Mouse (Mus musculus): ENCODE data around the gene Heg1. TPM values are rescaled to one million over a fixed set of nuclear protein-coding genes. Genes with fewer than 3 reads are reported as not detected.

The Heg1 gene
- polyA plus RNA-seq, 1 experiment from 2014 or later = 10.2 TPM

GRCm38 (mm10) chr16:33755293-33755692 lies 71.1 kb downstream of the Heg1 start:
- H3K27ac ChIP-seq (ENCODE audit: low read length) = 0 out of 2 replicates have a peak overlapping the region, but pooled peaks have one; percentile 6
- 85% methylated on average over 8 of the region's 8 CpGs for WGBS
- no peak for ATAC-seq
- no peaks in the 10 kb centered on the region for H3K9me3 ChIP-seq (ENCODE audit: control insufficient read depth, low read length)
- 0 out of 2 replicates have a peak overlapping the region, but pooled peaks have one; percentile 26 for H3K9ac ChIP-seq (ENCODE audit: low read depth, low read length)
- H3K27me3 ChIP-seq (replicated peaks; ENCODE audit: control insufficient read depth, insufficient read depth, low read length) = no peaks in the 10 kb centered on the region
- H3K4me2 ChIP-seq (ENCODE audit: low read depth, low read length) = no peak overlapping the region
- no peak overlapping the region for H3K4me3 ChIP-seq (ENCODE audit: low read length)
- H3K36me3 ChIP-seq (ENCODE audit: control insufficient read depth, insufficient read depth, low read length) = peaks cover 2% of the 10 kb centered on the region; the same call in 1 of the 2 replicates
- H3K4me1 ChIP-seq (ENCODE audit: control insufficient read depth, insufficient read depth, low read length) = peaks cover 5% of the 10 kb centered on the region; the same call in 1 of the 2 replicates

DNA sequence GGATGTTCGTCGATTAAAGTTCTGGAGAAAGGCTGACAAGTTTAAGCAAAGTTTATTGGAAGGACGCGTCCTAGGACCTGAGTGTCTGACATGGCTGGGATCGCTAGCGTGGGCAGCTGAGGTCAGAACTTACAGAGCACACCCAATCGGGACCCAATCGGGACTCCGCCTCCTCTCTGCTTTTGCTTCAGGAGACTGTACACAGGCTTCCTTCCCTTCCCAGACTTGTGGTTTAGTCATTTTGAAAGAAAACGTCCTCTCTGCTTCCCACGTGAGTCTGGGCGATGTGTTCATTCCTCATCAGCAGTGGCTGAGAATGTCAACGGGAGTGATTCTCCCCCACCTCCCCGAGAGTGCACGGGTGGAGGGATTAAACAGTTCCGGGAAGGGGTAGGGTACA lies 71.8 kb downstream of the Heg1 start:
- 65% methylated on average over 16 of the region's 16 CpGs for WGBS
- no peak overlapping the region for H3K9ac ChIP-seq (ENCODE audit: low read depth, low read length)
- no peak overlapping the region; the same call in 1 of the 2 replicates for H3K4me2 ChIP-seq (ENCODE audit: low read depth, low read length)
- peaks cover 2% of the 10 kb centered on the region; the same call in 1 of the 2 replicates for H3K36me3 ChIP-seq (ENCODE audit: control insufficient read depth, insufficient read depth, low read length)
- no peaks in the 10 kb centered on the region for H3K27me3 ChIP-seq (replicated peaks; ENCODE audit: control insufficient read depth, insufficient read depth, low read length)
- H3K27ac ChIP-seq (ENCODE audit: low read length) = no peak overlapping the region
- H3K9me3 ChIP-seq (ENCODE audit: control insufficient read depth, low read length) = no peaks in the 10 kb centered on the region
- peaks cover 9% of the 10 kb centered on the region for H3K4me1 ChIP-seq (ENCODE audit: control insufficient read depth, insufficient read depth, low read length)
- no peak for ATAC-seq
- H3K4me3 ChIP-seq (ENCODE audit: low read length) = no peak overlapping the region

DNA sequence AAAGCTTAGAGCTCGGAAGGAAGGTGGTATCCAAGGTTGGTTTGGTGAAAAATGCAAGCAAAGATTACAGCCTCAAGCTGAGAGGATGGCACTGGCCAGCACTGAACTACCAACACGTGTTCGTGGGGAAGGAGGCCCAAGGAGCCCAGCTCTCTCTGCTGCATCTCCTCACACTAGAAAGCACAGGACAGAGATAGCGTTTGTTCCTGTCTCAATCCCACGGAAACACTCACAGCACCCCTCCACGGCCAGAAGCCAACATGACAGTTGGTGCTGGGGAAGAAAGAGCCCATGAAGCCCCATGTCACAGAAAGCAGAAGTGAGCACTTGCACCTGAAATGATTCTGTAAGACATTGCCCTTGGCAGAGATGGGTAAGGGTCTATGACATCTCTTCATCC lies 72.2 kb downstream of the Heg1 start:
- no peak overlapping the region for H3K4me3 ChIP-seq (ENCODE audit: low read length)
- H3K9me3 ChIP-seq (ENCODE audit: control insufficient read depth, low read length) = no peaks in the 10 kb centered on the region
- peaks cover 2% of the 10 kb centered on the region; the same call in 1 of the 2 replicates for H3K36me3 ChIP-seq (ENCODE audit: control insufficient read depth, insufficient read depth, low read length)
- no peak for ATAC-seq
- no peak overlapping the region; the same call in 1 of the 2 replicates for H3K4me2 ChIP-seq (ENCODE audit: low read depth, low read length)
- WGBS = 60% methylated on average over 6 of the region's 6 CpGs
- no peak overlapping the region for H3K27ac ChIP-seq (ENCODE audit: low read length)
- no peaks in the 10 kb centered on the region for H3K27me3 ChIP-seq (replicated peaks; ENCODE audit: control insufficient read depth, insufficient read depth, low read length)
- peaks cover 9% of the 10 kb centered on the region for H3K4me1 ChIP-seq (ENCODE audit: control insufficient read depth, insufficient read depth, low read length)
- H3K9ac ChIP-seq (ENCODE audit: low read depth, low read length) = no peak overlapping the region

DNA sequence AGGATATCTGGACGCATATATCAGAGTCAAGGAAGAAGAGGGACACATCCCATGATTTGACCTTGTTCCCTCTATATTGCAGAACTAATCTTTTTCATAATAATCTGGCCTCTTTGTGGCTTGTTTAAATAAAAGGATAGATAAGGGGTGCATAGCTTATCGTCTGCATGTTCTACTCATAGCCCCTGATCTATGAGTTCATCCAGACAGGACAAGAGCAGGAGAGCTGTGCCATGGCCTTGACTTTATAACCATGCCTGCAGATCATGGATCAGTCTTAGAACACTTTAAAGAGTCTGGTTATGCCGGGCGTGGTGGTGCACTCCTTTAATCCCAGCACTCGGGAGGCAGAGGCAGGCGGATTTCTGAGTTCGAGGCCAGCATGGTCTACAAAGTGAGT lies 75.0 kb downstream of the Heg1 start:
- ATAC-seq = peak; percentile 74
- H3K27ac ChIP-seq (ENCODE audit: low read length) = peak overlapping the region; percentile 61; the same call in 1 of the 2 replicates
- WGBS = 78% methylated on average over 7 of the region's 7 CpGs
- peaks cover 9% of the 10 kb centered on the region; the same call in 1 of the 2 replicates for H3K4me1 ChIP-seq (ENCODE audit: control insufficient read depth, insufficient read depth, low read length)
- H3K9ac ChIP-seq (ENCODE audit: low read depth, low read length) = no peak overlapping the region
- no peaks in the 10 kb centered on the region for H3K9me3 ChIP-seq (ENCODE audit: control insufficient read depth, low read length)
- H3K4me3 ChIP-seq (ENCODE audit: low read length) = no peak overlapping the region
- H3K27me3 ChIP-seq (replicated peaks; ENCODE audit: control insufficient read depth, insufficient read depth, low read length) = no peaks in the 10 kb centered on the region
- no peak overlapping the region for H3K4me2 ChIP-seq (ENCODE audit: low read depth, low read length)
- peaks cover 2% of the 10 kb centered on the region; the same call in 1 of the 2 replicates for H3K36me3 ChIP-seq (ENCODE audit: control insufficient read depth, insufficient read depth, low read length)

- Histone ChIP-seq H3K9me3 (ENCODE audit: control insufficient read depth, low read length) (no peaks in the 10 kb centered on the region), H3K4me3 (ENCODE audit: low read length) (no peak overlapping the region), H3K27ac (ENCODE audit: low read length) (peak overlapping the region; percentile 77; the same call in 1 of the 2 replicates), H3K27me3 (replicated peaks; ENCODE audit: control insufficient read depth, insufficient read depth, low read length) (no peaks in the 10 kb centered on the region), H3K4me2 (ENCODE audit: low read depth, low read length) (no peak overlapping the region), H3K36me3 (ENCODE audit: control insufficient read depth, insufficient read depth, low read length) (no peaks in the 10 kb centered on the region), H3K4me1 (ENCODE audit: control insufficient read depth, insufficient read depth, low read length) (peaks cover 9% of the 10 kb centered on the region; the same call in 1 of the 2 replicates), H3K9ac (ENCODE audit: low read depth, low read length) (no peak overlapping the region)
- WGBS = 51% methylated on average over 5 of the region's 5 CpGs
- ATAC-seq = no peak
Observed at GRCm38 (mm10) chr16:33760542-33760941, 76.4 kb downstream of the Heg1 start.

DNA sequence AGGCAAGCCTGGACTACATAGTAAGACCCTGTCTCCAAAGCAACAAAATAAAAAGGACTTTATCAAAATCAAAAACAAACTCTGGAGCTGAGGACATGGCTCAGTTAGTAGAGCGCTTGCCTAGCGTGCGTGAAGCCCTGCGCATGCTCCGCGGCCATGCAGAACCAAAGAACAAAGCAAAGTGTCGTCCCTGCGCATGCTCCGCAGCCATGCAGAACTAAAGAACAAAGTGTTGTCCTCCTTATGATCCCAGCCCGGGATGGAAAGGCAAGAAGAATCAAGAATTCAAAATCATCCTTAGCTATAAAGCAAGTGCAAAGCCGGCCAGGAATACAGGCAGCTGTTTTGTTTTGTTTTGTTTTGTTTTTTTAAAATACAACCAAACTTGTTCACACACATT lies 76.8 kb downstream of the Heg1 start:
- Histone ChIP-seq H3K4me3 (ENCODE audit: low read length) (no peak overlapping the region), H3K27ac (ENCODE audit: low read length) (peak overlapping the region; percentile 77), H3K9me3 (ENCODE audit: control insufficient read depth, low read length) (no peaks in the 10 kb centered on the region), H3K27me3 (replicated peaks; ENCODE audit: control insufficient read depth, insufficient read depth, low read length) (no peaks in the 10 kb centered on the region), H3K9ac (ENCODE audit: low read depth, low read length) (no peak overlapping the region), H3K4me2 (ENCODE audit: low read depth, low read length) (no peak overlapping the region), H3K36me3 (ENCODE audit: control insufficient read depth, insufficient read depth, low read length) (no peaks in the 10 kb centered on the region), H3K4me1 (ENCODE audit: control insufficient read depth, insufficient read depth, low read length) (peaks cover 9% of the 10 kb centered on the region; the same call in 1 of the 2 replicates)
- WGBS = 70% methylated on average over 11 of the region's 11 CpGs
- no peak for ATAC-seq

DNA sequence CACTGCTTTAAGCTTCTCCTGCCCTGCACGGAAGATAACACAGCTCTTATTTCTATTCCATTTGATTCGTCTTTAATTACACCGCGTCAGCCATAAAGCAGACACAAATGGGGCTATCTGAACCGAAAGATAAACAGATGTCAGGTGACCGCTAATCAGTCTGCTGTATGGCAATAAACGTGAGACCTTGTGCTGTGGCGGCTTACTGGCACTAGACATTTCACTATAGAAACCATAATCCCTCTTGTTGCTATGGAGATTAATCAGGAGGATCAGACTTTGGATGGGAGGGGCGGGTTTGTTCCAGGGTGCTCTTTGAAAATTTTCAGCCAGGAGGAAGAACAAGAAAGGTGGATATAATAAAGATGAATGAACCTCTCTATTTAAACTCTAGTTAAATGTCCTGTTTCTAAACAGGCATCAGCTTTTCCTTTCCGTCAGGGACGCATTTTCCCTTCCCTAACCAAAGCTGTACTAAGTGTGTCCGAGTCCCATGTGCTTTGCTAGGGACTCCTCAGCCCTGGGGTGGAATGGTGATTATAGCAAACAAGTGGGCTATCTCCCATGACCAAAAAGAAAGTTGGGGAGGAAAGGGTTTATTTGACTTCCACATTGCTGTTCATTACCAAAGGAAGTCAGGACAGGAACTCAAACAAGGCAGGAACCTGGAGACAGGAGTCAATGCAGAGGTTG lies 80.5 kb downstream of the Heg1 start:
- H3K9ac ChIP-seq (ENCODE audit: low read depth, low read length) = no peak overlapping the region
- H3K27ac ChIP-seq (ENCODE audit: low read length) = peak overlapping the region; percentile 92
- no peak overlapping the region for H3K4me3 ChIP-seq (ENCODE audit: low read length)
- H3K36me3 ChIP-seq (ENCODE audit: control insufficient read depth, insufficient read depth, low read length) = peaks cover 5% of the 10 kb centered on the region; the same call in 1 of the 2 replicates
- no peaks in the 10 kb centered on the region for H3K9me3 ChIP-seq (ENCODE audit: control insufficient read depth, low read length)
- H3K27me3 ChIP-seq (replicated peaks; ENCODE audit: control insufficient read depth, insufficient read depth, low read length) = no peaks in the 10 kb centered on the region
- peak overlapping the region; percentile 28 for H3K4me2 ChIP-seq (ENCODE audit: low read depth, low read length)
- ATAC-seq = peak; percentile 88
- peaks cover 12% of the 10 kb centered on the region for H3K4me1 ChIP-seq (ENCODE audit: control insufficient read depth, insufficient read depth, low read length)
- 37% methylated on average over 12 of the region's 12 CpGs for WGBS

- 92% methylated on average over 2 of the region's 2 CpGs for WGBS
- Histone ChIP-seq H3K4me3 (ENCODE audit: low read length) (no peak overlapping the region), H3K36me3 (ENCODE audit: control insufficient read depth, insufficient read depth, low read length) (peaks cover 5% of the 10 kb centered on the region; the same call in 1 of the 2 replicates), H3K4me1 (ENCODE audit: control insufficient read depth, insufficient read depth, low read length) (peaks cover 21% of the 10 kb centered on the region), H3K27ac (ENCODE audit: low read length) (peak overlapping the region; percentile 92), H3K9me3 (ENCODE audit: control insufficient read depth, low read length) (no peaks in the 10 kb centered on the region), H3K4me2 (ENCODE audit: low read depth, low read length) (0 out of 2 replicates have a peak overlapping the region, but pooled peaks have one; percentile 28), H3K9ac (ENCODE audit: low read depth, low read length) (no peak overlapping the region; the same call in 1 of the 2 replicates), H3K27me3 (replicated peaks; ENCODE audit: control insufficient read depth, insufficient read depth, low read length) (no peaks in the 10 kb centered on the region)
- ATAC-seq = no peak
Observed at GRCm38 (mm10) chr16:33765477-33765876, 81.3 kb downstream of the Heg1 start.

DNA sequence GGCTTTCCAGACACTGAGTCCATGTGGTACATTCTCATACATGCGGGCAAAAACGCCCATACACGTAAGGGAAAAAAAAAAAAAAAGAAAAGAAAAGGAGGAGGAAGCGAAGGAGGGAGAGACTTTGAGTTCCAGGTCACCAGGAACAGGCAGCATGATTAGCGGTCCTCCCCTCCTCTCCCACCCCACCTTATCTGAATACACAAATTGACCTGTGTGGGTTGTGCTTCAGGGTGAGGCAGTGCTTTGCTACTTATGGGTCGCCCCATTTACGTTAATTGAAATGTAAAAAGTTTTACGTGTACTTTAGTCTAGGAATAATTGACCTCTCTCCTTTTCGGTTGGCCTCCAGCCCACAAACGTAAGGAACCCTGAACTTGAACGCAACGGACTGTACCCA lies 82.1 kb downstream of the Heg1 start:
- Histone ChIP-seq H3K4me1 (ENCODE audit: control insufficient read depth, insufficient read depth, low read length) (peaks cover 16% of the 10 kb centered on the region), H3K36me3 (ENCODE audit: control insufficient read depth, insufficient read depth, low read length) (peaks cover 5% of the 10 kb centered on the region; the same call in 1 of the 2 replicates), H3K4me3 (ENCODE audit: low read length) (no peak overlapping the region), H3K9me3 (ENCODE audit: control insufficient read depth, low read length) (no peaks in the 10 kb centered on the region), H3K9ac (ENCODE audit: low read depth, low read length) (no peak overlapping the region), H3K27ac (ENCODE audit: low read length) (peak overlapping the region; percentile 92), H3K27me3 (replicated peaks; ENCODE audit: control insufficient read depth, insufficient read depth, low read length) (no peaks in the 10 kb centered on the region), H3K4me2 (ENCODE audit: low read depth, low read length) (no peak overlapping the region)
- WGBS = 75% methylated on average over 12 of the region's 12 CpGs
- peak; percentile 61; the same call in 1 of the 2 replicates for ATAC-seq
